Mouse (Mus musculus): ENCODE measurements at regions not wholly inside any gene's neighbourhood (a gene's known extent, or its start where the extent isn't known, plus 50 kb on each side); places are given as distances from the start of the nearest gene placed in this dataset.

DNA sequence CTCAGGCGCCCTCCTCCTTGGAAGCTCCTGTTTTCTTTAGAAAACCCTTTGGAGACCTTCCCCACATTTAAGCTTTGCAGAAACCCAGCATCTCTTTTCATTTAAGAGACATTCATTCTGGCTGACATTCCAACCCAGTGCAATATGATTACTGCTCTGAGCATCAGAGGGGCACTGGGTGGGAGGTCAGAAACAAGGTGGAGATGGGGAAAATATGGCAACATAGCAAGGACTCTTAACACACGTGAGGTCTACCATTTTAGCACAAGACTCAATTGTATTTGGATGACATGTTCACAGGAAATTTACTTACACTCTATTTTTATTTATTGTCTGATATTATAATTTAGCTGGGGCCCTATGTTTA is 261.8 kb upstream of the A1bg start:
- H3K4me2 ChIP-seq (replicated peaks), result no peak overlapping the region
- no peaks in the 10 kb centered on the region for H3K4me1 ChIP-seq (replicated peaks)

GRCm38 (mm10) chr15:61183751-61184596 is 261.2 kb upstream of the A1bg start:
- H3K4me1 ChIP-seq (replicated peaks), result no peaks in the 10 kb centered on the region
- H3K27me3 ChIP-seq (replicated peaks), result no peaks in the 10 kb centered on the region
- no peak overlapping the region for H3K27ac ChIP-seq
- no peak for ATAC-seq
- no peak overlapping the region for H3K9ac ChIP-seq
- H3K4me3 ChIP-seq (replicated peaks), result no peak overlapping the region
- H3K4me2 ChIP-seq (replicated peaks), result no peak overlapping the region
- no peaks in the 10 kb centered on the region for H3K36me3 ChIP-seq
- no peaks in the 10 kb centered on the region for H3K9me3 ChIP-seq
- 41% methylated on average over 11 of the region's 11 CpGs for WGBS

More for the DNA sequence above, 261.8 kb upstream of the A1bg start:
- no peaks in the 10 kb centered on the region for H3K27me3 ChIP-seq (replicated peaks)
- H3K36me3 ChIP-seq, result no peaks in the 10 kb centered on the region
- WGBS, result 70% methylated on average over 2 of the region's 2 CpGs
- H3K9ac ChIP-seq, result no peak overlapping the region
- no peak overlapping the region for H3K4me3 ChIP-seq (replicated peaks)
- ATAC-seq, result no peak
- no peaks in the 10 kb centered on the region for H3K9me3 ChIP-seq
- no peak overlapping the region for H3K27ac ChIP-seq

DNA sequence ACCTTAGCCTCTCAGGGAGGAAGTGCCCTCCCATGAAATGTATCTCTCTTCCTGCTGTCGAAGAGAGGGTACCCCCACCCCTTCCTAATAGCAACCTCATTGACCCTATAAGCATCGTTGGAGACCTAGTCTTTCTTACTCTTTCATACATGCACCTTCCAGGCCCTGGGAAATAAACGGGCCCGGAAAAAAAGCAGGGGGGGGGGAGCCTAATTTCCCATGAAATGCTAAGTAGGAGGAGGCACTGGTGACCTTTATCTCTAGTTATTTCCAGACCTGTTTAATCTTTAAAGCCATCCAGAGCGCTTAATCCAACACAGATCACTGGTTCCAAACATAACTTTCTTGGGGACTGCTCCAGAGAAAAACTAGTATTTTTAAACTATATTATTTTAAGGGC is 260.5 kb upstream of the A1bg start:
- Histone ChIP-seq H3K9ac (no peak overlapping the region), H3K4me2 (replicated peaks) (no peak overlapping the region), H3K9me3 (no peaks in the 10 kb centered on the region), H3K4me1 (replicated peaks) (no peaks in the 10 kb centered on the region), H3K36me3 (no peaks in the 10 kb centered on the region), H3K27me3 (replicated peaks) (no peaks in the 10 kb centered on the region), H3K4me3 (replicated peaks) (no peak overlapping the region), H3K27ac (no peak overlapping the region)
- 31% methylated on average over 5 of the region's 5 CpGs for WGBS
- ATAC-seq, result no peak

DNA sequence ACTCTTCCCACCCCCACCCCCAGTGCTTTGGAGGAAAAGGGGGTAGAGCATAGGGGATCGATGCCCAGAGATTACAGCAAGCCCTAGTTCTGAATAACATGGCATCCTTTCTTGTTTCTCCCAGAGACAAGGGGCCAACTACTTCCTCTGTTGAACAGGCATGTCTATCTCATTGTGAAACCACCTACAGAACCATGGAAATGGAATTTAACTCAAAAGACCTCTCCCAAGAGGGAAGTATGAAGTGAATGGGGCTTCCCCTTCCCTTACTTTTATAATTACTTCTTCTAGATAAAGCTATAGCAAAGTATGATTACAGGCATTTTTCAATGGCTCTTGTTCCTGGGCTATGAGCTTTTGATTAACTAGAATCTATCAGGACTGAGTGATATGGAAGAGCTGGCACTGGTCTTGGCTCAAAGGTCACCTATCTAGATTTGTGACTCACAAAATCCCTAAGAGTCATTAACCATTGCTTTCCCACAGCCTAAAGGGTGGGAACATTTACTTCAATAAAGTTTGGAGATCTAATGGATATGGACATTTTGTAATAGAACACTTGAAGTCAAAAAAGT is 246.1 kb upstream of the A1bg start:
- Histone ChIP-seq H3K27me3 (replicated peaks) (no peaks in the 10 kb centered on the region), H3K36me3 (no peaks in the 10 kb centered on the region), H3K4me3 (replicated peaks) (no peak overlapping the region), H3K9me3 (no peaks in the 10 kb centered on the region), H3K27ac (peak overlapping the region; percentile 54; the same call in 1 of the 2 replicates), H3K9ac (no peak overlapping the region), H3K4me2 (replicated peaks) (no peak overlapping the region), H3K4me1 (replicated peaks) (no peaks in the 10 kb centered on the region)
- WGBS, result 77% methylated on average over 1 of the region's 1 CpGs
- peak; percentile 96 for ATAC-seq

GRCm38 (mm10) chr15:61165050-61165449 is 242.2 kb upstream of the A1bg start:
- Histone ChIP-seq H3K4me3 (replicated peaks) (no peak overlapping the region), H3K9ac (no peak overlapping the region), H3K4me1 (replicated peaks) (no peaks in the 10 kb centered on the region; the same call in none of the 2 replicates), H3K36me3 (no peaks in the 10 kb centered on the region), H3K4me2 (replicated peaks) (no peak overlapping the region), H3K27ac (no peak overlapping the region), H3K27me3 (replicated peaks) (no peaks in the 10 kb centered on the region), H3K9me3 (no peaks in the 10 kb centered on the region)
- no peak for ATAC-seq
- WGBS, result 54% methylated on average over 5 of the region's 5 CpGs

- peak; percentile 61 for ATAC-seq
- Histone ChIP-seq H3K36me3 (no peaks in the 10 kb centered on the region), H3K4me3 (replicated peaks) (no peak overlapping the region), H3K9me3 (no peaks in the 10 kb centered on the region), H3K27me3 (replicated peaks) (no peaks in the 10 kb centered on the region), H3K4me2 (replicated peaks) (no peak overlapping the region), H3K27ac (peak overlapping the region; percentile 42; the same call in 1 of the 2 replicates), H3K4me1 (replicated peaks) (peaks cover 4% of the 10 kb centered on the region), H3K9ac (no peak overlapping the region)
- WGBS, result 56% methylated on average over 5 of the region's 5 CpGs
Observed at GRCm38 (mm10) chr15:61161397-61161796, 238.6 kb upstream of the A1bg start.

DNA sequence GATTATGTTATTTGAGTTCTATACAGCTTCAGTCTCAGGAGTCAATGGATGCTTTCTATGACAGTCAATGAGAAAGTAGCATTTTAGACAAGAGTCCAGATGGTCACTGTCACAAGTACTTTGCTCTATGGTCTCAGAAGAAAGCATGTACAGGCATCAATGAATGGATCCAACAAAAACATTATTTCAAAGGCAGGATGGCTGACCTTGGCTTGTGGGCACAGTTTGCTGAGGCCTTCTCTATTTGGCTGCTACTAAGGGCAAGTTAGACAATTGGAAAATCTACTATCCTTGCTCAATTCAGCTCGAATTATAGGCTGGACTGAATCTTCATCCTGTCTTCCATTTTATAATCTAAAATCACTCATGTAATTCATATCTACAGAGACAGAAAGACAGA is 237.9 kb upstream of the A1bg start:
- 84% methylated on average over 1 of the region's 1 CpGs for WGBS
- no peak overlapping the region for H3K4me2 ChIP-seq (replicated peaks)
- no peak overlapping the region for H3K27ac ChIP-seq
- H3K4me1 ChIP-seq (replicated peaks), result peaks cover 4% of the 10 kb centered on the region
- H3K27me3 ChIP-seq (replicated peaks), result no peaks in the 10 kb centered on the region
- no peak overlapping the region for H3K4me3 ChIP-seq (replicated peaks)
- H3K9me3 ChIP-seq, result no peaks in the 10 kb centered on the region
- no peak overlapping the region for H3K9ac ChIP-seq
- H3K36me3 ChIP-seq, result no peaks in the 10 kb centered on the region
- ATAC-seq, result no peak

GRCm38 (mm10) chr15:61159552-61159951 is 236.7 kb upstream of the A1bg start:
- no peak for ATAC-seq
- Histone ChIP-seq H3K27me3 (replicated peaks) (no peaks in the 10 kb centered on the region), H3K4me1 (replicated peaks) (peaks cover 4% of the 10 kb centered on the region), H3K4me3 (replicated peaks) (no peak overlapping the region), H3K27ac (no peak overlapping the region), H3K9me3 (no peaks in the 10 kb centered on the region), H3K4me2 (replicated peaks) (no peak overlapping the region), H3K36me3 (no peaks in the 10 kb centered on the region), H3K9ac (no peak overlapping the region)
- WGBS, result 84% methylated on average over 5 of the region's 5 CpGs

DNA sequence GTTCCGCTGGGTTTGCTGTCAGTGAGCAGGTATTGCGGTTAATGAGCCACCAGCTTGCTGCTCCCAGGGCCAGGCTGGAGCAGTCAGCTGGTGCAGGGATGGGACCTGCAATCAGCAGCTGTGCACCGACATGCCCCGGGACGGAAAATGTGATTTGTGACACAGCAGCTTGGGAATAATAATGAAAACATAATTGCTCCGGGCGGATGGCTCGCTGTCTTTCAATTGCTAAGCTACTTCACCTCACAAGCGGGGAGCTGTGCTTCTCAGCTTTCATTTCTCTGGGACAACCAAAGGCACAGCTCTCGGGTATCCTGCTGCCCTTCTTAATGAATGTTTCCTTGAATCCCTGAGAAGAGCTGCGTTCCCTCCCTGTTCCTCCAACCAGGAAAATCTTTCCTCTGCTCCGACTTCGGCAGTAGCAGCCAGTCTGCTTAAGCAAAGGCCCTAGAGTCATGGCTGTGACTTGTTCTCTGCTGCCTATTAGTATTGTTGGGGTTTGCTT is 235.3 kb upstream of the A1bg start:
- WGBS, result 28% methylated on average over 13 of the region's 13 CpGs
- peak; percentile 47; the same call in 1 of the 2 replicates for ATAC-seq

DNA sequence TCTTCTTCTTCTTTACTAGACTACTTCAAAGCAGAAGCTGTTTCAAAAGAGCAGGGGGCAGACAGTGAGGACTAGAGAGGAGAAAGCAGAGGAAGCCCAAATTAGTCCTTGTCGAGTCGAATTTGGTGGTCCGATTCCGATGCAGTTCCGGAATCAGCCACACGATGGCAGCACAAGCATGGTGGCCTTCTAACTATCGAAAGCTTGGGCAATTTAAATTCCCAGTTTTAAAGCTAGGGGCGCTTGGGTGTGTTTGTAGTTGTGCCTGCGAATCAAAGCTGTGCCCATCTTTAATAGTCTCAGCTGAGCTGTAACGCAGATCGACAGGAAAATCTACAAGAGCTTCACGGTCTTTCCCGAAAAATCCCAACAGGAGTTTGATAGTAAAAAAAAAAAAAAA is 234.7 kb upstream of the A1bg start:
- peak overlapping the region; percentile 63 for H3K4me2 ChIP-seq (replicated peaks)
- H3K4me3 ChIP-seq (replicated peaks), result peak overlapping the region; percentile 34
- no peaks in the 10 kb centered on the region for H3K27me3 ChIP-seq (replicated peaks)
- peaks cover 4% of the 10 kb centered on the region for H3K4me1 ChIP-seq (replicated peaks)
- no peaks in the 10 kb centered on the region for H3K9me3 ChIP-seq
- H3K36me3 ChIP-seq, result no peaks in the 10 kb centered on the region
- ATAC-seq, result peak; percentile 70
- 3% methylated on average over 13 of the region's 13 CpGs for WGBS
- no peak overlapping the region for H3K27ac ChIP-seq
- no peak overlapping the region for H3K9ac ChIP-seq

More for the DNA sequence above, 235.3 kb upstream of the A1bg start:
- peak overlapping the region; percentile 34 for H3K4me3 ChIP-seq (replicated peaks)
- H3K9ac ChIP-seq, result peak overlapping the region; percentile 26
- no peak overlapping the region for H3K27ac ChIP-seq
- H3K27me3 ChIP-seq (replicated peaks), result no peaks in the 10 kb centered on the region
- H3K4me1 ChIP-seq (replicated peaks), result peaks cover 4% of the 10 kb centered on the region
- H3K4me2 ChIP-seq (replicated peaks), result peak overlapping the region; percentile 63
- H3K9me3 ChIP-seq, result no peaks in the 10 kb centered on the region
- H3K36me3 ChIP-seq, result no peaks in the 10 kb centered on the region

DNA sequence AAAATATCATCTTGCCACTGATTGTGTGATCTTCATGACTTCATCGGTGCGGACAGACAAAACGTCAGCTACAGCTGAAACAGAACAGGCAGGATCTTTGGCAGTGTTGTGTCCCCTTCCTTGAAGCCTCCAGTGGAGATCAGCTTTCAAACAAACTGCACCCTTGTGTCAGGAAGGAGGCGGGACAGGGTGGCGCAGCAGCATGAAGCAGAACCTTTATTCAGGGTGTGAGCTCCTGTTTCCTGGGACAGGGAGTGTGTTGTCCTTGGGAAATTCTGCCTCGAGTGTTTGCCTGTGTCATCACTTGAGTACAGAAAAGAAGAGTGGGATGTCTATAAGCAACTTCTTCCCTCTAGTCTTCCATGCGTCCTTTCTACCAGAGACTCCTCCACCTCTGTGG is 232.7 kb upstream of the A1bg start:
- 52% methylated on average over 7 of the region's 7 CpGs for WGBS
- H3K36me3 ChIP-seq, result no peaks in the 10 kb centered on the region
- no peaks in the 10 kb centered on the region for H3K9me3 ChIP-seq
- no peak overlapping the region for H3K27ac ChIP-seq
- no peak overlapping the region for H3K9ac ChIP-seq
- H3K4me3 ChIP-seq (replicated peaks), result no peak overlapping the region
- ATAC-seq, result no peak
- H3K4me1 ChIP-seq (replicated peaks), result 0 out of 2 replicates have a peak, but pooled peaks cover 4% of the 10 kb centered on the region
- H3K4me2 ChIP-seq (replicated peaks), result no peak overlapping the region
- no peaks in the 10 kb centered on the region for H3K27me3 ChIP-seq (replicated peaks)

- no peak for ATAC-seq
- Histone ChIP-seq H3K36me3 (no peaks in the 10 kb centered on the region), H3K27me3 (replicated peaks) (no peaks in the 10 kb centered on the region), H3K27ac (no peak overlapping the region), H3K4me2 (replicated peaks) (no peak overlapping the region), H3K4me3 (replicated peaks) (no peak overlapping the region), H3K4me1 (replicated peaks) (0 out of 2 replicates have a peak, but pooled peaks cover 4% of the 10 kb centered on the region), H3K9me3 (no peaks in the 10 kb centered on the region), H3K9ac (no peak overlapping the region)
- 69% methylated on average over 12 of the region's 12 CpGs for WGBS
Observed at GRCm38 (mm10) chr15:61154166-61154565, 231.4 kb upstream of the A1bg start.
